ENCODE assay signal across 25 mouse cellular contexts in genomic region chr6:125447660-125448059, GRCm38 (mm10). TPM values are rescaled to one million over a fixed set of nuclear protein-coding genes. Genes with fewer than 3 reads are reported as not detected.
A peak's percentile ranks its signal among the peaks of the same experiment; 100 is the strongest.
DNase-seq lines count a peak whose midpoint lies in the region; ATAC-seq and TF ChIP-seq lines count a peak whose summit lies in the region.
"Had no signal": no experiment of that assay in that cellular context is flagged by ENCODE, and none has a peak within 500 bp of the region (broad histone marks: within the 10 kb centered on the region; RNA-seq: fewer than 3 reads in every experiment).

No protein-coding gene starts in this region.

- H3K4me3 ChIP-seq in ES-Bruce4 (ENCODE audit: low read depth, low read length): no peak overlapping the region
- H3K4me3 ChIP-seq in ES-E14 (ENCODE audit: insufficient read depth in 1 of 2, low read depth in 1 of 2, low read length in 2 of 2, poor library complexity in 1 of 2, severe bottlenecking in 1 of 2): no peak overlapping the region
- H3K4me3 ChIP-seq in embryonic facial prominence, embryonic 13.5 days: no peak overlapping the region
- H3K4me3 ChIP-seq in limb, embryonic 13.5 days: no peak overlapping the region
- H3K4me3 ChIP-seq: embryonic facial prominence, embryonic 15.5 days; gastrocnemius, adult 2 months; hindbrain, embryonic 12.5 days; hindbrain, embryonic 15.5 days had no signal

- H3K9ac ChIP-seq in ES-Bruce4 (ENCODE audit: low read depth, poor library complexity, severe bottlenecking) (no peak overlapping the region), ES-E14 (ENCODE audit: insufficient read depth, low read depth, low read length, poor library complexity, severe bottlenecking) (no peak overlapping the region)
- H3K9ac ChIP-seq in embryonic facial prominence, embryonic 13.5 days: no peak overlapping the region
- no peak overlapping the region for H3K9ac ChIP-seq in limb, embryonic 13.5 days
- H3K9ac ChIP-seq: embryonic facial prominence, embryonic 15.5 days; forebrain, postnatal 0 days; hindbrain, embryonic 12.5 days; hindbrain, embryonic 15.5 days had no signal

- no peak for DNase-seq in ES-E14 (ENCODE audit: low read depth, low spot score)
- DNase-seq in spleen, postnatal 14 days (ENCODE audit: low spot score in 2 of 2): no peak
- DNase-seq in right cerebral cortex, postnatal 25 days: no peak
- DNase-seq: adrenal gland, adult 2 months; B cell, adult 2 months; cerebellum, adult 18-20 months; cerebellum, postnatal 10 days; cerebellum, postnatal 36 days; embryo, embryonic 11 days; forebrain, postnatal 0 days; gastrocnemius, adult 2 months; gastrocnemius, postnatal 14 days; heart, adult 11 months had no signal

- H3K4me1 ChIP-seq in ES-Bruce4 (ENCODE audit: control insufficient read depth, insufficient read depth, low read length) (peaks cover 12% of the 10 kb centered on the region), ES-E14 (ENCODE audit: control insufficient read depth in 2 of 2, insufficient read depth in 2 of 2, low read length in 2 of 2, poor library complexity in 1 of 2) (peaks cover 11 to 24% of the 10 kb centered on the region in 2 experiments)
- H3K4me1 ChIP-seq in embryonic facial prominence, embryonic 13.5 days: peaks cover 16% of the 10 kb centered on the region
- H3K4me1 ChIP-seq in limb, embryonic 13.5 days: peaks cover 8% of the 10 kb centered on the region
- H3K4me1 ChIP-seq: hindbrain, embryonic 12.5 days; hindbrain, embryonic 15.5 days had no signal

- 35% methylated on average over 2 of the region's 2 CpGs for WGBS in embryonic facial prominence, embryonic 13.5 days
- 57% methylated on average over 2 of the region's 2 CpGs for WGBS in limb, embryonic 13.5 days

- H3K9me3 ChIP-seq in ES-Bruce4 (replicated peaks; ENCODE audit: control insufficient read depth, insufficient read depth, low read length, poor library complexity, severe bottlenecking) (no peaks in the 10 kb centered on the region), ES-E14 (ENCODE audit: control insufficient read depth, insufficient read depth, low read depth, low read length) (no peaks in the 10 kb centered on the region)
- no peaks in the 10 kb centered on the region for H3K9me3 ChIP-seq in embryonic facial prominence, embryonic 13.5 days
- H3K9me3 ChIP-seq in limb, embryonic 13.5 days: no peaks in the 10 kb centered on the region
- H3K9me3 ChIP-seq: embryonic facial prominence, embryonic 15.5 days; hindbrain, embryonic 12.5 days; hindbrain, embryonic 15.5 days had no signal

- TF ChIP-seq EP300 in ES-Bruce4 (IDR thresholded peaks at IDR 0.05; ENCODE audit: insufficient read depth, low read depth, low read length): no peak

- no peaks in the 10 kb centered on the region for H3K36me3 ChIP-seq in ES-Bruce4 (ENCODE audit: control insufficient read depth, insufficient read depth, low read length, poor library complexity, severe bottlenecking)
- H3K36me3 ChIP-seq in ES-E14 (ENCODE audit: control insufficient read depth, insufficient read depth, low read length, poor library complexity, severe bottlenecking): no peaks in the 10 kb centered on the region; the same call in 1 of the 2 replicates
- no peaks in the 10 kb centered on the region for H3K36me3 ChIP-seq in embryonic facial prominence, embryonic 13.5 days
- H3K36me3 ChIP-seq in limb, embryonic 13.5 days: no peaks in the 10 kb centered on the region
- H3K36me3 ChIP-seq: embryonic facial prominence, embryonic 15.5 days; G1E; hindbrain, embryonic 12.5 days; hindbrain, embryonic 15.5 days had no signal

- H3K27me3 ChIP-seq in ES-Bruce4 (ENCODE audit: control insufficient read depth, insufficient read depth, low read length, poor library complexity, severe bottlenecking): no peaks in the 10 kb centered on the region
- H3K27me3 ChIP-seq in embryonic facial prominence, embryonic 13.5 days: no peaks in the 10 kb centered on the region
- H3K27me3 ChIP-seq in limb, embryonic 13.5 days: no peaks in the 10 kb centered on the region
- H3K27me3 ChIP-seq: CH12.LX; embryonic facial prominence, embryonic 15.5 days; hindbrain, embryonic 12.5 days; hindbrain, embryonic 15.5 days; Patski had no signal

- in situ Hi-C loops in ES-E14 (cut with MboI; ENCODE audit: low sequenced_read_pairs in 2 of 2, unreplicated experiment in 2 of 2): no loop called here

- no peak for TF ChIP-seq CTCF in ES-Bruce4 (IDR thresholded peaks at IDR 0.05; ENCODE audit: low read depth, low read length)

- H3K4me2 ChIP-seq in embryonic facial prominence, embryonic 13.5 days: no peak overlapping the region
- no peak overlapping the region for H3K4me2 ChIP-seq in limb, embryonic 13.5 days (replicated peaks)
- H3K4me2 ChIP-seq: embryonic facial prominence, embryonic 15.5 days; heart, embryonic 11.5 days; hindbrain, embryonic 12.5 days; hindbrain, embryonic 15.5 days had no signal

- TF ChIP-seq POLR2A in ES-Bruce4 (IDR thresholded peaks at IDR 0.05; ENCODE audit: insufficient read depth, low read length): no peak

- H3K27ac ChIP-seq in ES-Bruce4 (ENCODE audit: insufficient read depth, low read length) (peak overlapping the region; percentile 94), ES-E14 (ENCODE audit: insufficient read depth, low read depth, low read length, poor library complexity, severe bottlenecking) (peak overlapping the region; percentile 24; the same call in 1 of the 2 replicates)
- peak overlapping the region; percentile 63; the same call in 1 of the 2 replicates for H3K27ac ChIP-seq in embryonic facial prominence, embryonic 13.5 days
- H3K27ac ChIP-seq in limb, embryonic 13.5 days: peak overlapping the region; percentile 28; the same call in 1 of the 2 replicates
- H3K27ac ChIP-seq: gastrocnemius, adult 2 months; hindbrain, embryonic 15.5 days had no signal

- no peak for ATAC-seq in embryonic facial prominence, embryonic 13.5 days (ENCODE audit: insufficient number of reproducible peaks, insufficient read depth, low FRiP score, low TSS enrichment, low read depth)
- ATAC-seq in limb, embryonic 13.5 days (ENCODE audit: low FRiP score, low read depth): no peak
- ATAC-seq in cerebellum, adult (ENCODE audit: insufficient number of reproducible peaks, low FRiP score, low TSS enrichment): no peak
- ATAC-seq: forebrain, embryonic 14.5 days; Patski had no signal

TF ChIP-seq in ES-E14, 5 proteins besides CTCF, POLR2A, EP300 and RAD21:
- TF ChIP-seq ZC3H11A (IDR thresholded peaks at IDR 0.05; ENCODE audit: borderline replicate concordance, low read depth, low read length): no peak

RNA-seq across cellular contexts. Expression of gene Cd9, which starts 46.9 kb away (rescaled TPM):
- polyA plus RNA-seq in ES-Bruce4 (2011; ENCODE audit: insufficient read depth, insufficient read length, low read depth, missing spikeins): 417 and 439 TPM in 2 replicates
- 228 and 374 TPM in 2 replicates for total RNA-seq in ES-E14 (2012; rRNA removed)
- polyA plus RNA-seq in embryonic facial prominence, embryonic 13.5 days (2015; fragmentation: Nextera tagmentation; extraction: Ambion mirVana): 160 and 189 TPM in 2 replicates
- polyA plus RNA-seq in limb, embryonic 13.5 days (2015; fragmentation: Nextera tagmentation; extraction: Ambion mirVana): 157 and 174 TPM in 2 replicates
- total RNA-seq: G1E had no signal
- polyA plus RNA-seq: G1E had no signal

Comparison
In these comparisons a context has a peak if more than half of its experiments do, and no peak if none do; other contexts are left out.
1. H3K27ac ChIP-seq: peak in every context shown above with its lines; median percentile 94 in ES-Bruce4; 63 in embryonic facial prominence, embryonic 13.5 days; 28 in limb, embryonic 13.5 days; 24 in ES-E14.